Mouse (Mus musculus): ENCODE measurements around the gene Irs2.

Irs2 gene

GRCm38 (mm10) chr8:10952706-10953105, 55.6 kb downstream of the Irs2 start:
- no peak for DNase-seq (ENCODE audit: low spot score in 2 of 2)

GRCm38 (mm10) chr8:10952235-10952634, 56.0 kb downstream of the Irs2 start:
- no peak for DNase-seq (ENCODE audit: low spot score in 2 of 2)

GRCm38 (mm10) chr8:10951567-10951966, 56.7 kb downstream of the Irs2 start:
- no peak for DNase-seq (ENCODE audit: low spot score in 2 of 2)

GRCm38 (mm10) chr8:10945939-10946740, 62.1 kb downstream of the Irs2 start:
- peak; percentile 64 to 68 for DNase-seq (ENCODE audit: low spot score in 2 of 2)

GRCm38 (mm10) chr8:10945490-10945889, 62.8 kb downstream of the Irs2 start:
- DNase-seq (ENCODE audit: low spot score in 2 of 2): no peak

GRCm38 (mm10) chr8:10943314-10944060, 64.8 kb downstream of the Irs2 start:
- DNase-seq (ENCODE audit: low spot score in 2 of 2): no peak

GRCm38 (mm10) chr8:10939883-10940282, 68.4 kb downstream of the Irs2 start:
- DNase-seq (ENCODE audit: low spot score in 2 of 2): no peak

GRCm38 (mm10) chr8:10939210-10939782, 69.0 kb downstream of the Irs2 start:
- DNase-seq (ENCODE audit: low spot score in 2 of 2): no peak

- no peak for DNase-seq (ENCODE audit: low spot score in 2 of 2)
Observed at GRCm38 (mm10) chr8:10938284-10938683, 70.0 kb downstream of the Irs2 start.

GRCm38 (mm10) chr8:10936646-10937045, 71.6 kb downstream of the Irs2 start:
- DNase-seq (ENCODE audit: low spot score in 2 of 2): no peak

- no peak for DNase-seq (ENCODE audit: low spot score in 2 of 2)
Observed at GRCm38 (mm10) chr8:10935231-10935630, 73.0 kb downstream of the Irs2 start.
